Mouse (Mus musculus) heart, postnatal 0 days (tissue): ENCODE measurements around the gene Dact3.

Experiments
- CTCF ChIP-seq: IDR thresholded peaks from 2 replicates; pipeline ENCODE4 v1.5.1; 2016; ENCODE audit warnings: antibody characterized with exemption, control low read depth, low read depth
- EP300 ChIP-seq: IDR thresholded peaks from 2 replicates; pipeline ENCODE4 v1.6.1; 2016; ENCODE audit warnings: antibody characterized with exemption, low read depth

- TF ChIP-seq EP300 (no peak), CTCF (no peak)
Measured at GRCm38 (mm10) chr7:16847507-16847906, 27.6 kb upstream of the Dact3 start.
